Mouse (Mus musculus) megakaryocyte, embryonic 14.5 days (primary cell): ENCODE results near the gene Stx8.

Source experiments
- FLI1 ChIP-seq: IDR thresholded peaks from 2 replicates; pipeline ENCODE4 v1.6.1; 2012; ENCODE audit warnings: low read length, inconsistent platforms, mixed read lengths
- GATA1 ChIP-seq: IDR thresholded peaks from 3 replicates; pipeline ENCODE4 v1.6.1; 2012; ENCODE audit warnings: mixed read lengths, low read length, inconsistent platforms, borderline replicate concordance

DNA sequence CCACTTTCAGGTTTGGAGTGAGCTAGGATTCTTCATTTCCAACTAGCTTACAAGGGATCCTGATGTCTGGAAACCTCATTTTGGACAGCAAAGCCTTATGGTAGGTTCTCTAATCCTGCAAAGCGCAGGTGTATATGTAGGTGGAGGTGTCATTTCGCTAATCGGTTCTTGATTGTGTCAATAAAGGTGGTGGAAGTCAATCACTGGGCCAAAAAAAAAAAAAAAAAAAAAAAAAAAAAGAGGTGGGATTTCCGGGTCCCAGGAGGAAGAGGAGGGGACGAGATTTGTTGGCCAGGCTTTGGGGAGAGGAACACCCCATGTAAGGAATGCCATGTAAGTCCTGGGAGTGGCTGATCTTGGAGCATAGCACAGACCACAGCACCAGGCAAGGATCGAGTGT is 11.6 kb upstream of the Stx8 start:
- no peak for TF ChIP-seq GATA1
- TF ChIP-seq FLI1, result no peak
